In genomic region chr17:48425823-48426612, GRCm38 (mm10) we compare ENCODE assay signal across 8 mouse cellular contexts. TPM values are rescaled to one million over a fixed set of nuclear protein-coding genes. Genes with fewer than 3 reads are reported as not detected.
DNase-seq lines count a peak whose midpoint lies in the region; ATAC-seq and TF ChIP-seq lines count a peak whose summit lies in the region.

No protein-coding gene starts in this region.

- H3K4me3 ChIP-seq in forebrain, embryonic 10.5 days, result no peak overlapping the region
- no peak overlapping the region for H3K4me3 ChIP-seq in forebrain, postnatal 0 days (ENCODE audit: low read depth, low read length)
- no peak overlapping the region for H3K4me3 ChIP-seq in liver, embryonic 14.5 days (ENCODE audit: insufficient read depth in 1 of 2, low read depth in 2 of 2, low read length in 2 of 2)
- H3K4me3 ChIP-seq in stomach, embryonic 14.5 days (ENCODE audit: low read depth, low read length), result no peak overlapping the region

- no peak for DNase-seq in forebrain, embryonic 10.5 days (ENCODE audit: extremely low spot score, low spot score)
- no peak for DNase-seq in forebrain, postnatal 0 days
- no peak for DNase-seq in liver, embryonic 14.5 days (ENCODE audit: low read depth in 3 of 3, low spot score in 3 of 3)
- DNase-seq in left cerebral cortex, adult 18-20 months (ENCODE audit: low spot score in 2 of 2), result no peak
- no peak for DNase-seq in adrenal gland, postnatal 4 days (ENCODE audit: low spot score in 2 of 2)
- DNase-seq in adrenal gland, adult 8-10 months, result no peak

- peak overlapping the region; percentile 53; the same call in 1 of the 2 replicates for H3K27ac ChIP-seq in forebrain, embryonic 10.5 days
- H3K27ac ChIP-seq in forebrain, postnatal 0 days (ENCODE audit: low read depth, low read length), result no peak overlapping the region
- H3K27ac ChIP-seq in liver, embryonic 14.5 days, result no peak overlapping the region
- peak overlapping the region; percentile 72 for H3K27ac ChIP-seq in stomach, embryonic 14.5 days (ENCODE audit: low read length)

- H3K27me3 ChIP-seq in forebrain, embryonic 10.5 days (ENCODE audit: poor library complexity, severe bottlenecking), result no peaks in the 10 kb centered on the region
- H3K27me3 ChIP-seq in forebrain, postnatal 0 days (ENCODE audit: insufficient read depth, low read length), result no peaks in the 10 kb centered on the region
- H3K27me3 ChIP-seq in liver, embryonic 14.5 days (ENCODE audit: control insufficient read depth, insufficient read depth, low read length), result no peaks in the 10 kb centered on the region
- no peaks in the 10 kb centered on the region for H3K27me3 ChIP-seq in stomach, embryonic 14.5 days (ENCODE audit: control insufficient read depth, insufficient read depth, low read length)

- 46% methylated on average over 9 of the region's 9 CpGs for whole genome bisulfite sequencing in forebrain, embryonic 10.5 days
- WGBS in forebrain, postnatal 0 days, result 21% methylated on average over 9 of the region's 9 CpGs
- 20% methylated on average over 9 of the region's 9 CpGs for WGBS in liver, embryonic 14.5 days (ENCODE audit: insufficient replicate concordance)
- 37% methylated on average over 9 of the region's 9 CpGs for WGBS in stomach, embryonic 14.5 days

- peaks cover 37% of the 10 kb centered on the region for H3K4me1 ChIP-seq in forebrain, embryonic 10.5 days
- no peaks in the 10 kb centered on the region for H3K4me1 ChIP-seq in forebrain, postnatal 0 days (ENCODE audit: insufficient read depth)
- H3K4me1 ChIP-seq in liver, embryonic 14.5 days (replicated peaks; ENCODE audit: control insufficient read depth in 2 of 2, insufficient read depth in 2 of 2, low read length in 1 of 2), result peaks cover 7 to 32% of the 10 kb centered on the region in 2 experiments
- H3K4me1 ChIP-seq in stomach, embryonic 14.5 days (ENCODE audit: control insufficient read depth, insufficient read depth, low read length), result peaks cover 33% of the 10 kb centered on the region

- no peaks in the 10 kb centered on the region for H3K9me3 ChIP-seq in forebrain, embryonic 10.5 days
- no peaks in the 10 kb centered on the region for H3K9me3 ChIP-seq in forebrain, postnatal 0 days (ENCODE audit: low read length)
- no peaks in the 10 kb centered on the region for H3K9me3 ChIP-seq in liver, embryonic 14.5 days (ENCODE audit: control insufficient read depth, low read length)
- no peaks in the 10 kb centered on the region for H3K9me3 ChIP-seq in stomach, embryonic 14.5 days (ENCODE audit: control insufficient read depth, low read depth, low read length)

- ATAC-seq in forebrain, postnatal 0 days, result no peak; the same call in 1 of the 2 replicates
- ATAC-seq in granulocyte monocyte progenitor cell, adult 5-6 weeks (replicated peaks; ENCODE audit: poor library complexity, severe bottlenecking), result peak; percentile 60
- ATAC-seq in liver, embryonic 14.5 days (ENCODE audit: insufficient read depth), result peak; percentile 51; the same call in 1 of the 2 replicates
- ATAC-seq in stomach, embryonic 14.5 days (ENCODE audit: insufficient number of reproducible peaks, insufficient read depth, low FRiP score, low read depth), result peak; percentile 51; the same call in 1 of the 2 replicates

- H3K9ac ChIP-seq in forebrain, postnatal 0 days, result no peak overlapping the region
- H3K9ac ChIP-seq in liver, embryonic 14.5 days (replicated peaks), result peak overlapping the region; percentile 35; the same call in 1 of the 2 replicates
- H3K9ac ChIP-seq in stomach, embryonic 14.5 days (replicated peaks; ENCODE audit: low read depth, low read length), result no peak overlapping the region

- no peak for TF ChIP-seq EP300 in liver, embryonic 14.5 days (IDR thresholded peaks at IDR 0.05; ENCODE audit: low read depth)

- no peak overlapping the region for H3K4me2 ChIP-seq in forebrain, postnatal 0 days (ENCODE audit: low read depth)
- H3K4me2 ChIP-seq in liver, embryonic 14.5 days (ENCODE audit: low read depth), result no peak overlapping the region
- no peak overlapping the region for H3K4me2 ChIP-seq in stomach, embryonic 14.5 days (replicated peaks; ENCODE audit: low read depth, low read length)

- no peak for TF ChIP-seq CTCF in forebrain, postnatal 0 days (IDR thresholded peaks at IDR 0.05; ENCODE audit: low read depth)
- no peak for TF ChIP-seq CTCF in liver, embryonic 14.5 days (IDR thresholded peaks at IDR 0.05; ENCODE audit: low read depth)

- H3K36me3 ChIP-seq in forebrain, embryonic 10.5 days (replicated peaks), result no peaks in the 10 kb centered on the region
- H3K36me3 ChIP-seq in forebrain, postnatal 0 days (ENCODE audit: insufficient read depth), result no peaks in the 10 kb centered on the region
- H3K36me3 ChIP-seq in liver, embryonic 14.5 days (replicated peaks; ENCODE audit: control insufficient read depth, insufficient read depth, low read depth), result no peaks in the 10 kb centered on the region; the same call in 1 of the 2 replicates
- no peaks in the 10 kb centered on the region for H3K36me3 ChIP-seq in stomach, embryonic 14.5 days (ENCODE audit: control insufficient read depth, insufficient read depth, low read length)

RNA-seq across cellular contexts. Expression of gene Apobec2, which starts 6.7 kb away (rescaled TPM):
- polyA plus RNA-seq in forebrain, embryonic 10.5 days (2016; fragmentation: Nextera tagmentation; extraction: Ambion mirVana), result 0.64 and 0.78 TPM in 2 replicates
- total RNA-seq in forebrain, postnatal 0 days (2014; rRNA removed), result 0.43 and 1.1 TPM in 2 replicates
- 0.23 and 0.50 TPM in 2 replicates for polyA plus RNA-seq in forebrain, postnatal 0 days (2015; fragmentation: Nextera tagmentation; extraction: Ambion mirVana)
- total RNA-seq in granulocyte monocyte progenitor cell, adult 5-6 weeks (2014; fragmentation: Nextera tagmentation), result not detected in 2 replicates
- total RNA-seq in granulocyte monocyte progenitor cell, adult 5-6 weeks (2017), result not detected in 2 replicates
- 0.12 and 0.27 TPM in 2 replicates for polyA plus RNA-seq in liver, embryonic 14.5 days (2012; rRNA removed)
- 0.36 and 0.48 TPM in 2 replicates for polyA plus RNA-seq in liver, embryonic 14.5 days (2014; fragmentation: Nextera tagmentation; extraction: Ambion mirVana)
- 2.9 and 3.5 TPM in 2 replicates for polyA plus RNA-seq in stomach, embryonic 14.5 days (2014; fragmentation: Nextera tagmentation; extraction: Ambion mirVana)
- total RNA-seq in left cerebral cortex, adult 18-20 months (2021), result not detected
- 10 to 100 TPM in 1 of 2 experiments, 1 to 10 TPM in 1; 7.6 to 24.5 TPM for total RNA-seq in adrenal gland, postnatal 4 days (2021)
- 1 to 10 TPM in 3 of 4 experiments, under 1 TPM in 1; 0.98 to 2.5 (median 2.0) TPM for total RNA-seq in adrenal gland, adult 8-10 months (2022)

RNA-seq across cellular contexts. Expression of gene Oard1, which starts 16.2 kb away (rescaled TPM):
- polyA plus RNA-seq in forebrain, embryonic 10.5 days (2016; fragmentation: Nextera tagmentation; extraction: Ambion mirVana), result 107 TPM in 2 replicates
- 18.7 and 21.0 TPM in 2 replicates for total RNA-seq in forebrain, postnatal 0 days (2014; rRNA removed)
- 36.0 and 40.0 TPM in 2 replicates for polyA plus RNA-seq in forebrain, postnatal 0 days (2015; fragmentation: Nextera tagmentation; extraction: Ambion mirVana)
- 52.6 and 59.4 TPM in 2 replicates for total RNA-seq in granulocyte monocyte progenitor cell, adult 5-6 weeks (2014; fragmentation: Nextera tagmentation)
- 52.9 and 58.7 TPM in 2 replicates for total RNA-seq in granulocyte monocyte progenitor cell, adult 5-6 weeks (2017)
- 16.6 and 28.2 TPM in 2 replicates for polyA plus RNA-seq in liver, embryonic 14.5 days (2012; rRNA removed)
- polyA plus RNA-seq in liver, embryonic 14.5 days (2014; fragmentation: Nextera tagmentation; extraction: Ambion mirVana), result 51.1 and 52.4 TPM in 2 replicates
- polyA plus RNA-seq in stomach, embryonic 14.5 days (2014; fragmentation: Nextera tagmentation; extraction: Ambion mirVana), result 62.8 and 67.4 TPM in 2 replicates
- 10 to 100 TPM; 11.9 to 14.6 TPM for total RNA-seq in left cerebral cortex, adult 18-20 months (2021)
- total RNA-seq in adrenal gland, postnatal 4 days (2021), result 10 to 100 TPM; 25.6 to 26.9 TPM
- 10 to 100 TPM; 21.6 to 27.2 (median 25.7) TPM for total RNA-seq in adrenal gland, adult 8-10 months (2022)

RNA-seq across cellular contexts. Expression of gene Nfya, which starts 16.3 kb away (rescaled TPM):
- polyA plus RNA-seq in forebrain, embryonic 10.5 days (2016; fragmentation: Nextera tagmentation; extraction: Ambion mirVana), result 18.7 and 19.0 TPM in 2 replicates
- total RNA-seq in forebrain, postnatal 0 days (2014; rRNA removed), result 25.2 and 35.0 TPM in 2 replicates
- 6.3 and 6.6 TPM in 2 replicates for polyA plus RNA-seq in forebrain, postnatal 0 days (2015; fragmentation: Nextera tagmentation; extraction: Ambion mirVana)
- 96.6 and 101 TPM in 2 replicates for total RNA-seq in granulocyte monocyte progenitor cell, adult 5-6 weeks (2014; fragmentation: Nextera tagmentation)
- 50.9 and 56.0 TPM in 2 replicates for total RNA-seq in granulocyte monocyte progenitor cell, adult 5-6 weeks (2017)
- 31.6 and 32.7 TPM in 2 replicates for polyA plus RNA-seq in liver, embryonic 14.5 days (2012; rRNA removed)
- 6.9 and 8.2 TPM in 2 replicates for polyA plus RNA-seq in liver, embryonic 14.5 days (2014; fragmentation: Nextera tagmentation; extraction: Ambion mirVana)
- polyA plus RNA-seq in stomach, embryonic 14.5 days (2014; fragmentation: Nextera tagmentation; extraction: Ambion mirVana), result 24.1 and 26.5 TPM in 2 replicates
- total RNA-seq in left cerebral cortex, adult 18-20 months (2021), result 10 to 100 TPM; 25.2 to 28.7 TPM
- total RNA-seq in adrenal gland, postnatal 4 days (2021), result 10 to 100 TPM; 28.3 to 35.4 TPM
- 10 to 100 TPM; 33.2 to 45.6 (median 40.9) TPM for total RNA-seq in adrenal gland, adult 8-10 months (2022)

RNA-seq across cellular contexts. Expression of gene Tspo2, which starts 25.3 kb away (rescaled TPM):
- polyA plus RNA-seq in forebrain, embryonic 10.5 days (2016; fragmentation: Nextera tagmentation; extraction: Ambion mirVana), result not detected in 2 replicates
- 0.31 TPM in 1 of 2 replicates, not detected in the other for total RNA-seq in forebrain, postnatal 0 days (2014; rRNA removed)
- 0.47 and 0.82 TPM in 2 replicates for polyA plus RNA-seq in forebrain, postnatal 0 days (2015; fragmentation: Nextera tagmentation; extraction: Ambion mirVana)
- 0.26 and 2.5 TPM in 2 replicates for total RNA-seq in granulocyte monocyte progenitor cell, adult 5-6 weeks (2014; fragmentation: Nextera tagmentation)
- 0.17 and 0.62 TPM in 2 replicates for total RNA-seq in granulocyte monocyte progenitor cell, adult 5-6 weeks (2017)
- 169 and 210 TPM in 2 replicates for polyA plus RNA-seq in liver, embryonic 14.5 days (2012; rRNA removed)
- 168 and 176 TPM in 2 replicates for polyA plus RNA-seq in liver, embryonic 14.5 days (2014; fragmentation: Nextera tagmentation; extraction: Ambion mirVana)
- polyA plus RNA-seq in stomach, embryonic 14.5 days (2014; fragmentation: Nextera tagmentation; extraction: Ambion mirVana), result 0.82 and 1.5 TPM in 2 replicates
- total RNA-seq in left cerebral cortex, adult 18-20 months (2021), result not detected
- total RNA-seq in adrenal gland, postnatal 4 days (2021), result 1 to 10 TPM; 2.8 to 5.5 TPM
- total RNA-seq in adrenal gland, adult 8-10 months (2022), result under 1 TPM in 1 of 4 experiments, not detected in 3; 0.89 TPM

RNA-seq across cellular contexts. Expression of gene Unc5cl, which starts 28.7 kb away (rescaled TPM):
- 0.07 and 0.27 TPM in 2 replicates for polyA plus RNA-seq in forebrain, embryonic 10.5 days (2016; fragmentation: Nextera tagmentation; extraction: Ambion mirVana)
- total RNA-seq in forebrain, postnatal 0 days (2014; rRNA removed), result not detected in 2 replicates
- 0.14 and 0.56 TPM in 2 replicates for polyA plus RNA-seq in forebrain, postnatal 0 days (2015; fragmentation: Nextera tagmentation; extraction: Ambion mirVana)
- 1.9 TPM in 1 of 2 replicates, not detected in the other for total RNA-seq in granulocyte monocyte progenitor cell, adult 5-6 weeks (2014; fragmentation: Nextera tagmentation)
- total RNA-seq in granulocyte monocyte progenitor cell, adult 5-6 weeks (2017), result 0.21 and 0.43 TPM in 2 replicates
- polyA plus RNA-seq in liver, embryonic 14.5 days (2012; rRNA removed), result 4.8 and 5.8 TPM in 2 replicates
- 3.0 and 4.2 TPM in 2 replicates for polyA plus RNA-seq in liver, embryonic 14.5 days (2014; fragmentation: Nextera tagmentation; extraction: Ambion mirVana)
- 11.6 and 12.5 TPM in 2 replicates for polyA plus RNA-seq in stomach, embryonic 14.5 days (2014; fragmentation: Nextera tagmentation; extraction: Ambion mirVana)
- total RNA-seq in left cerebral cortex, adult 18-20 months (2021), result under 1 TPM; 0.26 to 0.42 TPM
- 1 to 10 TPM in 1 of 2 experiments, not detected in 1; 1.3 TPM for total RNA-seq in adrenal gland, postnatal 4 days (2021)
- total RNA-seq in adrenal gland, adult 8-10 months (2022), result not detected

Comparison
In these comparisons a context has a peak if more than half of its experiments do, and no peak if none do; other contexts are left out.
1. H3K27ac ChIP-seq: peak in forebrain, embryonic 10.5 days (single experiment) and stomach, embryonic 14.5 days (single experiment); none in forebrain, postnatal 0 days (single experiment) and liver, embryonic 14.5 days (single experiment).